Mouse (Mus musculus): ENCODE measurements around the gene Ggnbp2. TPM values are rescaled to one million over a fixed set of nuclear protein-coding genes. Genes with fewer than 3 reads are reported as not detected.
"Not testable (repeated sequence)": the region's sequence is repeated elsewhere in the genome, so short reads cannot be mapped to it uniquely, and the experiment has no call there.

The Ggnbp2 gene
- polyA plus RNA-seq, 1 experiment: 24.8 TPM

- Histone ChIP-seq H3K36me3 (ENCODE audit: control insufficient read depth, insufficient read depth) (peaks cover 13% of the 10 kb centered on the region), H3K4me3 (peak within 1 kb of the TSS; percentile 88), H3ac (ENCODE audit: control insufficient read depth, insufficient read length) (peak within 1 kb of the TSS; percentile 43), H3K4me2 (ENCODE audit: low read depth) (peak within 1 kb of the TSS; percentile 93), H3K27me3 (ENCODE audit: control insufficient read depth, insufficient read depth, insufficient read length) (no peaks in the 10 kb centered on the region), H3K79me2 (ENCODE audit: control insufficient read depth, insufficient read depth) (peaks cover 21% of the 10 kb centered on the region)
- peak in 1 of 3 experiments; percentile 34 for TF ChIP-seq MYOD1 (IDR thresholded peaks at IDR 0.05; ENCODE audit: control insufficient read depth in 1 of 3, insufficient read length in 2 of 3, low read depth in 2 of 3)
- TF ChIP-seq MYOG (IDR thresholded peaks at IDR 0.05; ENCODE audit: control insufficient read depth in 1 of 3, insufficient read depth in 1 of 3, insufficient read length in 2 of 3, low read depth in 2 of 3): peak in 2 of 3 experiments; percentile 3 to 45
- TF ChIP-seq USF1 (IDR thresholded peaks at IDR 0.05; ENCODE audit: low read depth): no peak
- no peak for TF ChIP-seq SRF (IDR thresholded peaks at IDR 0.05; ENCODE audit: control insufficient read depth, insufficient read length, low read depth)
- TF ChIP-seq MAX (IDR thresholded peaks at IDR 0.05; ENCODE audit: low read depth): no peak
- no peak for TF ChIP-seq REST (IDR thresholded peaks at IDR 0.05; ENCODE audit: insufficient read depth, insufficient read length)
- TF ChIP-seq E2F4 (IDR thresholded peaks at IDR 0.05; ENCODE audit: insufficient read depth): peak; percentile 9
- TF ChIP-seq POLR2A (IDR thresholded peaks at IDR 0.05; ENCODE audit: insufficient read length, low read depth): peak; percentile 80
- no peak for TF ChIP-seq TCF12 (IDR thresholded peaks at IDR 0.05; ENCODE audit: insufficient read depth, poor library complexity, severe bottlenecking)
- peak; percentile 82 for TF ChIP-seq POLR2AphosphoS2 (IDR thresholded peaks at IDR 0.05; ENCODE audit: insufficient read length, low read depth)
- no peak for TF ChIP-seq CEBPB (IDR thresholded peaks at IDR 0.05; ENCODE audit: insufficient read depth, poor library complexity, severe bottlenecking)
- TF ChIP-seq TCF3 (IDR thresholded peaks at IDR 0.05; ENCODE audit: insufficient read length, low read depth): no peak
Observed at GRCm38 (mm10) chr11:84879772-84880464, 9.3 kb upstream of the Ggnbp2 start, which contains the start of the genes Myo19 and Pigw. Gene Myo19, plus strand, starts transcription at chr11:84880148. Gene Pigw, minus strand, starts transcription at chr11:84880285.

- Histone ChIP-seq H3ac (ENCODE audit: control insufficient read depth, insufficient read length) (peak overlapping the region; percentile 43), H3K36me3 (ENCODE audit: control insufficient read depth, insufficient read depth) (peaks cover 5% of the 10 kb centered on the region), H3K4me2 (ENCODE audit: low read depth) (peak overlapping the region; percentile 78), H3K4me3 (peak overlapping the region; percentile 88), H3K79me2 (ENCODE audit: control insufficient read depth, insufficient read depth) (peaks cover 21% of the 10 kb centered on the region), H3K27me3 (ENCODE audit: control insufficient read depth, insufficient read depth, insufficient read length) (no peaks in the 10 kb centered on the region)
- TF ChIP-seq MAX (IDR thresholded peaks at IDR 0.05; ENCODE audit: low read depth) (no peak), SRF (IDR thresholded peaks at IDR 0.05; ENCODE audit: control insufficient read depth, insufficient read length, low read depth) (no peak), TCF3 (IDR thresholded peaks at IDR 0.05; ENCODE audit: insufficient read length, low read depth) (no peak), MYOG (IDR thresholded peaks at IDR 0.05; ENCODE audit: control insufficient read depth in 1 of 3, insufficient read depth in 1 of 3, insufficient read length in 2 of 3, low read depth in 2 of 3) (no peak), POLR2AphosphoS2 (IDR thresholded peaks at IDR 0.05; ENCODE audit: insufficient read length, low read depth) (no peak), TCF12 (IDR thresholded peaks at IDR 0.05; ENCODE audit: insufficient read depth, poor library complexity, severe bottlenecking) (no peak), USF1 (IDR thresholded peaks at IDR 0.05; ENCODE audit: low read depth) (no peak), E2F4 (IDR thresholded peaks at IDR 0.05; ENCODE audit: insufficient read depth) (no peak), REST (IDR thresholded peaks at IDR 0.05; ENCODE audit: insufficient read depth, insufficient read length) (no peak), CEBPB (IDR thresholded peaks at IDR 0.05; ENCODE audit: insufficient read depth, poor library complexity, severe bottlenecking) (no peak), POLR2A (IDR thresholded peaks at IDR 0.05; ENCODE audit: insufficient read length, low read depth) (no peak), MYOD1 (IDR thresholded peaks at IDR 0.05; ENCODE audit: control insufficient read depth in 1 of 3, insufficient read length in 2 of 3, low read depth in 2 of 3) (no peak)
Observed at GRCm38 (mm10) chr11:84879007-84879771, 8.6 kb upstream of the Ggnbp2 start.

DNA sequence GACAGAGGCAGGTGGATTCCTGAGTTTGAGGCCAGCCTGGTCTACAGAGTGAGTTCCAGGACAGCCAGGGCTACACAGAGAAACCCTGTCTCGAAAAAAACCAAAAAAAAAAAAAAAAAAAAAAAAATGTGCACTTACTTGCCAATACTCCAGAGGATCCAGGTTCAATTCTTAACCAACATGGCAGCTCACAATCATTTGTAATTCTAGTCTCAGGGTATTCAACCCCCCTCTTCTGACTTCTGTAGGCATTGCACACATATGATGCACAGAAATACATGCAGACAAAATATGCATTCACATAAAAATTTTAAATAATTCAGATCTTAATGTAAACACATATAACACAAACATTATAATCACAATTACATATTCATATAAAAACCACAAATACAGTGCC, 5.4 kb upstream of the Ggnbp2 start:
- not testable (repeated sequence) for H3ac ChIP-seq (ENCODE audit: control insufficient read depth, insufficient read length); H3K4me3 ChIP-seq; H3K27me3 ChIP-seq (ENCODE audit: control insufficient read depth, insufficient read depth, insufficient read length); H3K36me3 ChIP-seq (ENCODE audit: control insufficient read depth, insufficient read depth); H3K4me2 ChIP-seq (ENCODE audit: low read depth)
- peaks cover 20% of the 10 kb centered on the region for H3K79me2 ChIP-seq (ENCODE audit: control insufficient read depth, insufficient read depth)

GRCm38 (mm10) chr11:84873042-84873833, 2.6 kb upstream of the Ggnbp2 start:
- H3K36me3 ChIP-seq (ENCODE audit: control insufficient read depth, insufficient read depth): no peaks in the 10 kb centered on the region
- H3K4me3 ChIP-seq: no peak overlapping the region
- H3ac ChIP-seq (ENCODE audit: control insufficient read depth, insufficient read length): no peak overlapping the region
- H3K79me2 ChIP-seq (ENCODE audit: control insufficient read depth, insufficient read depth): peaks cover 25% of the 10 kb centered on the region
- TF ChIP-seq CEBPB (IDR thresholded peaks at IDR 0.05; ENCODE audit: insufficient read depth, poor library complexity, severe bottlenecking): no peak
- TF ChIP-seq POLR2A (IDR thresholded peaks at IDR 0.05; ENCODE audit: insufficient read length, low read depth): no peak
- H3K27me3 ChIP-seq (ENCODE audit: control insufficient read depth, insufficient read depth, insufficient read length): no peaks in the 10 kb centered on the region
- no peak overlapping the region for H3K4me2 ChIP-seq (ENCODE audit: low read depth)

All from myocyte (in vitro differentiated cells).